Mouse (Mus musculus): ENCODE measurements around the gene Prmt8.

The Prmt8 gene

DNA sequence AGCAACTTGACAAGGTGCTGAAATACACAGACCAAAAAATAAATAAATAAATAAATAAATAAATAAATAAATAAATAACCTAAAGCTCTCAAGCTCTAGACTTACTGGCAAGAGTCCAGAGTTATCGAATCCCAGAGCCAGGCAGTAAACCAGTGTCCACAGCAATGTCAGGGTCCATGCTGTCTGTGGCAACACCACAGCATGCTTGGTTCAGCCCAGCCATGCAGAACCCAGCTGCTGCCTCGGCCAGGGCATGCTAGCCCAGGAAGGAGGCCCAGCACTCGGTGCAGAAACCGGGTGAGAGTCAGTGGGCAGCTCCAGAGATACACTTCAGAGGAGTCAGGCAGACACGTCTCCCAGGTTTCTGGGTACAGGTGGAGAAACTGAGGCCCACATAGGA, 29.4 kb downstream of the Prmt8 start:
- DNase-seq (ENCODE audit: low spot score), result no peak

DNA sequence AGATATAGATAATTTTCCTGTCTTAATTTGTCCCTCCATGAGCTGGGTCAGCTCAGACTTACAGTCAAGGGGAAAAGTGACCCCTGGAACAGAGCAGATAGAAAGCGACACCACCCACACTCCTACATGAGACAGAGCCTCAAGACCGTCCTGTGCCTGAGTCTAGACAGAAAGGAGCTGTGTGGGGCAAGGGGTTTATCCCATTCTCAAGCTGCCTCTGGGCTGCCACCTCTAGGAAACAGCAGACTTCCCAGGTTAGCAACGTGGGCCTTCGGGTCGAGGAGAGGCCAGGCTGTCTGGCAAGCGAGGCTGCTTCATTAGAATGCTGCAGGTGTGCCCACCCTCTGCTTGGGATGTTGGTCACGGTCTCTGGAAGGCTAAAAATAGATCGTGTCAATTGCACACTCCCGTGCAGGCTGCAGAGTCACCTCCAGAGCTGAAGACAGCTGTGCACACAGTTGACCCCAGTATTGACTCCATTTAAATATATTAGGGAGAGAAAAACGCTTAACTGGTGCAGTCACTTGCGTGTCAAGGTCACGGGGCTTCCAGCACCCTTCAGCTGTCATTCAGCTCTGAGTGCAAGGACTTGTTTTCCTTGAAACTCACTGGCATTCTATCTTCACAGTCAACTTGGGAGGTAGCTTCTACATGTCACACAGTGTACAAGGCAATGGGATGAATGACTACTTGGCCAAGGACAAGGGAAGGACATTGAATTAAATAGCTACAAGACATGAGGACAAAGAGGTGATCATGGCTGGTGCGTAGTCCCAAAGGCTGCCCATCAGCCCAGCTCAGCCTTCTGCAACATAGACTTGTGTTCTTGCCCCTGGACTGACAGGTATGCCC, 33.9 kb downstream of the Prmt8 start:
- DNase-seq (ENCODE audit: low spot score), result no peak

DNA sequence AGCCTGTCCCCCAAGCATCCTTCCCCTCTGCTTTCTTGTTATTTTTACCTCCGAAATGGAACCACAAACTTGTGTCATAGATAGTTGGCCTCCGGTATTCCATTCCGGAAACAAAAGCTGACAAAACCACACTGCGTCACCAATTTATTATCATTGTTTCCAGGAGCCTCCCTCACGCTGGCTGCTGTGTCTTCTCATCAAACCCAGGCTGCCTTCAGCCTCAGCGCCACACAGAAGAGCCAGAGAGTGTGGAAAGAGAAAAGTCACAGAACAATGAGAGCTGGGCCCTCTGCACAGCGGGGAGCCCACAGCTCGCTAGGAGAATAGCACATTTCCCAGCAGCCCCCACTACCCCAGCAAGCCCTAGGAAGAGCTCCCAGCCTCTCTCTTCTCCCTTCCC, 46.1 kb downstream of the Prmt8 start:
- no peak for DNase-seq (ENCODE audit: low spot score)

DNA sequence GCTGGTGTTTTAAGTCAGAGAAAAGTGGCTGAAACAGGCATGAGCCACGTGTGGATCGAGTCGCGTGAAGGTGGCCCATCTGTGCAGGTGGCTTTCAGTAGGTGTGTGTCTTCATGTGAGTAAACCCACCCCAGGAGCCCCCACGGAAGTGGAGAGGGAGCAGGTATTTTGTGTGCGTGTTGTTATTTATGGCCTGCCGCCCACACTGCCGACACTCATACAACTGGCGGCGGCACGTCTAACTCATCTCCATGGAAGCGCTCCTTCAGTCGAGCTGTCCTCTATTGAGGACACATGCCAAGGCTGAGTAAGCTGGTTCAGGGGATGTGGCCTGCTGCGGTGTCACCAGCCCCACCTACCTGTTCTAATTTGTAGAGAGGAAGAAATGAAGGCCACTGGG, 49.4 kb downstream of the Prmt8 start:
- no peak for DNase-seq (ENCODE audit: low spot score)

DNA sequence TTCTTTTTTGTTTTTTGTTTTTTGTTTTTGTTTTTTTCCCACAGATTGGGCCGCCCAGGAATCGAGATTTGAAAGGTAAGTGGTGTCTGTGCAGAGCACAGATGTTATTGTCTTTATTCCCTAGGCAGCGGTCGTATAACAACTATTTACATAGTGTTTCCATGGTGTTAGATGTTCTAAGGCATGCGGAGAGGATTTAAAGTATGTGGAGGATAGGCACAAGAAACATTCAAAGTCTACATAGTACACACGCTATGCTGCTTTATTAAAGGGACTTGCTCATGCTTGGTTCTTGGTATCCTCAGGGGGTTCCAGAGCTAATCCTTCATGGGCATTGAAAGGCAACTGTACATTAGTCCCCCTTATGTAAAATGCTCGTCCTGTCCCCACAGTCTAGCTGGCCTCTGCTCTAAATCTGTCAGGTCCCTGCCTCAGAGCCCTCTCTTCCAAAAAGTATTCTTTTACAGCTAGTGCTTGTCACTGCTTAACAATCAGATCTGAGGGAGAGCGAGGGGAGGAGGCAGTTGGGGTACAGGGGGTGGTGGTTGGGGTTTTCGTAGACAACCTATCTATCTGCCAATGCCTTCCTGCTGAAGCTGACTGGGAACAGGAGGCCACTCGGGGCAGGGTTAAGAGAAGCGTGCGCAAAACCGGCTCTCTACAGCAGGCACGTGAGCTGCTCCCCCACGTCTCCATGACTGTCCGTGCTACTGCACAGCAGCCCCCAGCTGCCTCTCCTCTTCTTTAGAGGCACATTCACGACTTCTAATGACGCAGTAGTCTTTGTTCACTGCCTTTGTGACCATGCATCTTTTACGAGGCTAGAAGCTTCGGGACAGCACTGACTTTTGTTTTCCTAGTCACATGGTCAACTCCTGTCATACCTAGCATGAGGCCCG, 51.8 kb downstream of the Prmt8 start:
- DNase-seq (ENCODE audit: low spot score), result no peak

DNA sequence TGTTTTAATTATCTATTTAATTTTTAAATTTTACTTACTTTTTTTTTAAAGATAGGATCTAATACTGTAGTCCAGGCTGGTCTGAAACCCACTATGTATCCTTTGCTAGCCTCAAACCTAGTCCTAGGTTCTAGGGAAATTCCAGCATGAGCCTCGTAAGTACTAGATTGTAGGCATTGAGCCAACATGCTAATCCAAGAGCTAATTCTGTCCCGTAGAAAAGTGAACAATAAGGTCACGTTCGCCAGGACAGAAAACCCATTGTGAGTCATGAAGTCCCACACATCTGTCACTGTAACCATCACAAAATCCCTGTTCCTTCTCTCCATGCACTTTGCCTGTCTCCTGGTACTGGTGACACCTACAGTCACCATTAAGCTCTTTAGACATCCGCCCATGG, 53.8 kb downstream of the Prmt8 start:
- DNase-seq (ENCODE audit: low spot score), result no peak

DNA sequence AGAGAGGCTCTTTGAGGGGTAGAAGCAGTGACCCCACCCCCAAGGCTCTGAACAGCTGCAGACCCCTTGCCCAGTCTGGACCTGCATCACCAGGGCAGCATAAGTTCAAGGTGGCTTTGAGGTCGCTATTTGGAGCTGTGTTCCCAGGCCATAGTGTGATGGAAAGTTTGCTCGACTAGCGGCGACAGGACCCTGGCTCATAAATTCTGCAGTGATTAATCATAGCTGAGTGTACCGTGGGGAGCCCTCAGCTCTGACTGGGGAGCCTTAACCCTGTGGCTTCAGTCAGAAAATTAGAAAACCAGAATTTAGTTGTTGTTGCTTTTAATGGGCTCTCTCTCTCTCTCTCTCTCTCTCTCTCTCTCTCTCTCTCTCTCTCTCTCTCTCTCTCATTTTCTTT, 54.4 kb downstream of the Prmt8 start:
- DNase-seq (ENCODE audit: low spot score), result no peak

DNA sequence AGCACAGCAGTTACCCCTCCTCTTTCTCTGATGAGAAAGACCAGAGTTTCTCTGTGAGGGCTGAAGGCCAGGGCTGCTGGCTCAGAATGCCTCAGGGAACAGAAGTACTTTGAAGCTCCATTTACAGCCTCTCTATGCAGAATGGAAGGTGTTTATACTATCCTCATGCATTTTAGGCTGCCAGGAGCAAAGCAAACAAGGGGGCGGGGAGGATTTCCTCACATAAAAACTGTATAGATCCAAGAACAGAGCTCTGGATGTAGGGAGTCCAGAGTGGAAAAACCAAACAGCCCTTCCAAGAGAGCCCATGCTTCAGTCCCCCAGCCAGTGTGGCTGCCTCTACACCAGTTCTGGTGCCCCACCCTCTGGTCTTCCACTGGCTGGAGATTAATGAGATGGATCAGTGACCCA, 61.0 kb downstream of the Prmt8 start:
- DNase-seq (ENCODE audit: low spot score), result no peak

DNA sequence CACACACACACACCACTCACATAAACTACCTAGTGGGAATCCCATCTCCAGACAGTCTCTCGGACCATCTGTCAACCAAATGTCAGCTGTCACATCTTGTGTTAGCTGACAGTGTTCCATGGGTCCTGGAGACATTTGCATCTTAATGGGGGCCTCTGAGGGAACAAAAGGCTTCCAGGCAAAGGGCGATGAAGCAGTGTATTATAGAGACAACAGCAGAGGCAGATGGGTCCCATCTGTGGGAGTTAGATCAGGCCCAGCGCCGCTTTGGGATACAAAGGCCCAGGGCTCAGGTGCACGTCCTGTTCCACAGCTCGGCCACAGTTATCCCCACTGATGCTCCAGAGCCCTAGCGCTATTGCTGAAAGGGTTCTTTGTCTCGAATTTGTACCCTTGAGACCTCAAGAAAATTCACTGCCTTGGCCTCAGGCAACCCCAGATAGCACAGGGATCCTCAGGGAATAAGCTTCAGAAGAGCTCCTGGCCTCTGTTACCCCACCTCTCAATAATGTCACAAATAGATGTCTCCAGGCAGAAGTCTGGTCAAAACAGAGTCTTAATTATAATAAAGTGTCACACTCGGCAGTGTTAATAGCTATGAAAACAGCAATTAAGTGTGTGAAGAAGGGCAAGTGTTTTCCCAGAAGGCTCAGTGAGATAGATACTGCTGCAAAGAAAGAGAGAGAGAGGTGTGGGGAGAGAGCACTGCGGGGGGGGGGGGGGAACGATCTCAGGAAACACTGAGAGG, 68.1 kb downstream of the Prmt8 start:
- no peak for DNase-seq (ENCODE audit: low spot score)

DNA sequence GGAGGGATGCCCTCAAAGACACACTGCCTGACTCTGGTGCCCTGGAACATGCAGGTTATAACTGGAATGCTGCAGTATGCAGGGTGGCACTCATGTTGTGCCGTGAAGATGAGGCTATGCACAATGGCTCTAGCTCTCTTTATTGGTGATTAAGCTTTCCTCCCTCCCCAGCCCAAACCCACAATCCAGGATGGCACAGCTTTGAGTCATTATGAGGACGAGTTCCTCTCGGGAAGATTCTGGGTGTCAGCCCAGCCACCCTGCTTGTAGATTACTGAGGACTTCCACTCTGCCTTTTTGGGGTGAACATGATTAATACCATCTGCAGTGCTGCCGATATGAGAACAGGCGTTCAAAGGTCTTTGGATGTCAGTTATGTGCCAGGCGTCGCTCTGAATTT, 75.6 kb downstream of the Prmt8 start:
- DNase-seq (ENCODE audit: low spot score), result no peak

DNA sequence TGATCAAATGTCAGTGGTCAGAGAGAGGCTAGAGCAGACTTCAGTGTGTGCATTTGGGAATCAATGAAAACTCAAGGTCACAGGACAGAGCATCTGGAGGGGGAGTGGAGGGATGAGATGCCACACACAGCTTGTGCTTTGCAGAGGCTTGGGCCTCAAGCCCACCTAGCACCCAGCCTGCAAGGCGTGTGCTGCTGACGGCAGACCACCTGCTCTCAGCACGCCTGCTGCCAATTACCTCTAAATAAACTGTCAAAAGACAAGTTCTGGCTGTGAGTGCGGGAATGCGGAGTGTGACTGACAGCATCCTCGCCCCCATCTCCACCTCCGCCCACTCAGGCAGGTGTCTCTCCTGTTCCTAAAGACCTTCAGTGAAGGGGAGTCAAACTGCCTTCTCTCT, 77.0 kb downstream of the Prmt8 start:
- no peak for DNase-seq (ENCODE audit: low spot score)

DNA sequence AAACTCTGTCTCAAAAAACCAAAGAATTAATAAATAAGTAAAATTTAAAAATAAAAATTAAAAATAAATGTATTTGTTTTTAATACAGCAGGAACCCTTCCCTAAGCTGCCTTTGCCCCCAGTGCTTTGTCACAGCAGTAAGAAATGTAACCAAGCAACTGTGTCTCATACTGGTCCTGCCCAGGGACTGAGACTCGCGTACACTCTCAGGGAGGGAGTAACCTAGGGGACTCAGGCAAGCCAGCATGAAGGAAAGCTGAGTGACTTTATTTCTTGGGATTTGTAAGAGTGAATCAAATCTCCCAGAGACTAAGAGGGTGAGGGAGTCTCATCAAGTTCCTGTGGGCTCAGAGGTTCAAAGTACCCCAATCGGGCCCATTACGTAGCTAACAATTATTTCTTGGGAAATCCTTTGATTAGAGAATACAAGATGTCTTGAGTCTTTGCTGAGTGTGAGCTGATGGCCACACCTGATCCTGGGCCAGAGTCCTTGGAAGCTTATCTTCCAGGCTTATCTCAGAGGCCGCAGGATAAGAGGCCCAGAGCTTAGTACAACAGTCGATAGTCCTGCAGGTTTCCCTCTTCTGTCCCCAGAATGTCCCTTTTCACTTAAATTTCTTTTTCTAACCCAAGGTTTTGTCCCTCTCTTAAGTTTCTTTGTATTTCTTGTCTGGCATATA, 82.0 kb downstream of the Prmt8 start:
- DNase-seq (ENCODE audit: low spot score), result no peak

DNA sequence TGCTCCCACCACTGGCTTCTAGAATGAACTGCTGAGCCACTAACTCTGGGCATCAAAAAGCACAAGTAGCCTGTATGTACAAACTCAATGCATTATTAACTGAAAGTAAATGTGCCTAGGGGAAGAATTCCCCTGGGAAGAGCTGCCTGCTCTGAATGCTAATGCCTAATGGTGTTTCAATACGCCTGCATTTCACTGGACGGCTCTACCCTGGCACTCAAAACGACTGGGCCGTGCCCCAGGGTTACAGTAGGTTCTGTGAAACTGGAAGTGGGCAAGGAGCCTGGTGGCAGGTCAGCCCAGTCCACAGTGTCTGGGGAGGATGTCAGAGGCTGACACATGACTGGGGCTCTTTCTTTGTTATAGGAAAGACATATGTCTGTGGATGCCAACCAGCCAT, 84.3 kb downstream of the Prmt8 start:
- DNase-seq (ENCODE audit: low spot score), result no peak

DNA sequence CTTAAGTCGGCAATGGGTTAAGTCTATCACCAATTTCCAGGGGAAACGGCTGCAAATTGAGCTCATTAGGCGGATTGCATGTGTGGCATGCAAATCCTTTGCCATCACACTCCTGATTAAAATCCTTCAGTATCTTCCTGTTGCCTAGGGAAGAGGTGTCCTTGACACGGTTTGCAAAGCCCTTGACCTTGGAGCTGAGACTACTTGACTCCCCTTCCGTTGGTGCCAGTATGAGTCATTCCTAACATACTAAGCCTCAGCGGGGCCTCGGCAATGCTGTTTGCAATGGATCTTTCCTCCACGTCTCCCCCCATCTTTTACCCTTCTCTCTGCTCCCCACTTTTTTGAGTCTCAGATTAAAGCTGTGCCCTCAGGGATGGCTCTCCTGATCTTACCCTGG, 85.7 kb downstream of the Prmt8 start:
- no peak for DNase-seq (ENCODE audit: low spot score)

DNA sequence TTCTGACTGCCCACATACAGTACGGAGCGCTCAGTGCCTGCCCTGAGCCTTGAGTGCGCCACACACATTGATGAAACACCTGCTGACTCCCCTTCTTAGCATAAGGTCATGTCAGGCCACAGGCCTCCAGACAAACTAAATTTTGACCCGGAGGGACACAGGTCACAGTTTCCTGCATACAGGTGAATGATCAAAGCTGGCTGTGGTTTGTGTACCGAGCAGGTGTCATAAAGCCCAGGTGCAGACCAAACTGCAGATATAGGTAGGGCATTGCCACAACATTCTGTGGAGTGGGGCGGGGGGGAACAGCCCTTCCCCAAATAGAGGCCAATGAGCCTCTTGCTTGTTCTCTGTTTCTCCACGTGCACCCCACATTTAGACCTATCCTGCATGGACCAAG, 88.5 kb downstream of the Prmt8 start:
- DNase-seq (ENCODE audit: low spot score), result no peak

DNA sequence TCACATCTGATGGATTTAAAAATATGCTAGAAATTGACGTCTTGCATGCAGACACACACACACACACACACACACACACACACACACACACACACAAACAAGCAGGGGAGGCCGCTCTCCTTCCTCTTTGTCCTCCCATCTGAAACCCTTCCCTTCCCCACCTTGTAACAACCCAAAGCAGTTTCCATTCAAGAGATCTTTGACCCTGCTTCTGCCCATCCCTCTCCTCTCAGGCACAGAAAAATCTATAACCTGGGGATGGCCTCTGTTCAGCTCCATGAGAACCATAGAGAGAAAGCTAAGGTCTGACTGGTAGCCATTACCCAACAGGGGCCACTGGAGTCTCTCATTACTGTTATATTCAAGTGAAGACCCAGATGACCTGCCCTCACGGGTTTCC, 90.3 kb downstream of the Prmt8 start:
- no peak for DNase-seq (ENCODE audit: low spot score)

DNA sequence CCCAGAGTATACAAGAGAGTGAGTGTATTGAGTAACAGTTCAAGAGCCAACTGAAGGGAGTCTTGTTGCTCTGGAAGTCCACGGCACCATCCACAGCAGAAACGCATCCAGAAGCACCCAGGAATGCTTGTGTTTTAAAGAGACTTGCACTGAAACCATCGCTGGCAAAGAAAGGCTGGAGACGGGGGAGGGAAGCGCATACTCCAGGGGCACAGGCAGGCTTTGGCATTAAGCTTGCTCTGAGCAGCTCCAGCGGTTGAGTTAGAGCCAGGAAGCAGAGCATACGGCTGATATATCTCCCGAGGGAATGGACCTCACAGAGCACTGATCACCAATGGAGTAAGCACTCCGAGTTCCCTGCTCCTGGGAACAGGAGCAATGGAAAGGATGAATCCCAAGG, 91.0 kb downstream of the Prmt8 start:
- no peak for DNase-seq (ENCODE audit: low spot score)

DNA sequence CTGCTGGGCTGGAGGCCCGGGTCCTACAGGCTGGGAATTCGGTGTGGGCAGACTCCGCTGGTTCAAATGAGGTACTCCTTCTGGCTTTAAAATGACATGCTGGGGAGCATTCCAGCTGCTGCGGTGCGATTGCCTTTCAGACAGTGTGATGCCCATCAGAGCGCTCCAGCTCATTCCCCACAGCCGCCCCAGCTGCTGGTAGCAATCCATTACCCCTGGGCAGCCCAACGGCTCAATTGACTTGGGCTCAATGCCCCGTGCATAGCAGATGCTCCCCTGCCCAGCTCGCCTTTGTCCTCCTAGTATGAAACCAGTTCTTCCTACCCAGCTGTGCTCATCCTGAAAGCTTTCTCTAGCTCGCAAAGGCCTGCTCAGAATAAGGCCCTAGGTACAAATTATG, 92.4 kb downstream of the Prmt8 start:
- no peak for DNase-seq (ENCODE audit: low spot score)

DNA sequence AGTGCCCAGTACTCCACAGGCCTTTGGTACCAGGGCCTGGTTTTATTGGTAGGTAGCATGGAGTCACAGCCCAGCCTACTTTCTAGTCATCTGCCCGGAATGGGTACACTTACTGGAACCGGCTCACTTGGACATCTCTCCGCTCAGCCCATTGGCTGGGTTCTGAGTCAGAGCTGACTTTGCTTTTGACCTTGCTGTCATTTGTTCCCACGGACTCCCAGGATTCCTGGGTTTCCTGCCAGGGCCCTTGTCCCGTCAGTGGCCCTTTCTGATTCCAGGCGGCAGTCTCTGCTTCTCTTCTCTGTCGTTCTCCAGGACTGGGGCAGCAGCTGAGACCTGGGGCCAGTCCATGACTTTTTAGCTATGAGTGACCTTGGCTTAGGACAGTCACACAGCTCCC, 97.2 kb downstream of the Prmt8 start:
- DNase-seq (ENCODE audit: low spot score), result no peak

DNA sequence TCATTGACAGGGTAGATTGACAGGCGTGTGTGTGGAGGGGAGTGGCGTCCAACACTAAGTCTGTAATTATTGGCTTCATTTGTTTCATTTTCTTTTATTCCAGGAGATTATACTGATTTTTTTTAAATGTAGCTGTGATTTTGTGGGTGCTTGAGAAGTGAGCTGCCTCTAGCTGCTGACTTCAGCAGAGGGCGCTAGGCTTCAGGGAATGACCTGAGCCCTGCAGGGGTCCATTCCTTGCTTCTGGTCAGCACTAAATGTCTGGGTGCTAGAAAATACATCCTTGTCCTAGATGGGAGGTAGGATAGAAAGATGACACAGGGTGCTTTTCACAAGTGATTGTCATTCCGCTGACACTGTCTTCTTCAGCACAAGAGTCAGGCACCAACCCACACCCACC, 99.2 kb downstream of the Prmt8 start:
- no peak for DNase-seq (ENCODE audit: low spot score)

DNA sequence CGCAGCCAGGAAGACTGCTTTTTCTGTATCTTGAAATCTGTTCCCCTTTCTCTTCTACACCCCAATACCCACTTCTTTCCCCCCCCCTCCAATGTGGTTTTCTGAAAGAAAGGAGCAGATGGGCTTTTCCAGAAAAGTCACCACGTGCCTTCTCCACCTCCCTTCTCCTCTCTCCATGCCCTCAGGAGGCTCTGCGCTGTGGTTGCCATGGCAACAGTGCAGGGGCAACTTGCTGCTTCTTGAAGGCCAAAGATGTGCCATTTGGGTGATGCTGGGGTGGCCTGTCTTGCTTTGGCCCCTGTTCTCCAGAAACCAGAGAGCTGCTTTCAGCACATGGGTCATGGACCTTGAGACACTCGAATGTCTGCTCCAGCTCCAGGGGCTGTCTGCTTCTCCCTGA, 100.0 kb downstream of the Prmt8 start:
- DNase-seq (ENCODE audit: low spot score), result no peak

DNA sequence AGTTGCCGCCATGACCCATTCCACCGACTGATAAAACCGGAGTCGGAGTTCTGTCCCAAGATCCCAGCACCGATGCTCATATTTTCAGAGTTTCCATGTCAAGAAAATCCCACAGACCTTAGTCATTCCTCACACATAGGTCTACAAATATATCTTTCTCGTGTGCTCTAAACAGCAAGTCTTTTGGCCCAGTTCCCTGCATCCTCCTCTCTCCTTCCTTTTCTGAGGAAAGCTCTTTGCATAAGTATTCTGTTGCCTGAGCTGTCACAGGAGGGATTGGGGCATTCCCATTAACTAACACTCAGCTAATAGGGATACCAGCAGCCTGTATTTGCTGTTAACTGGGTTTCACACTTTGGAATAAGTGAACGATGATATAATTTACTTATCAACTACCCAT, 106.0 kb downstream of the Prmt8 start:
- DNase-seq (ENCODE audit: low spot score), result no peak
